Mouse (Mus musculus): Measurements from ENCODE around the gene Morn1.

Gene Morn1

GRCm38 (mm10) chr4:155190275-155190674, 103.9 kb downstream of the Morn1 start:
- no peak for DNase-seq (ENCODE audit: low spot score)

All from layer of hippocampus, adult 11-12 months (tissue).